Mouse (Mus musculus) monocyte, adult 2 months (primary cell): ENCODE data around the gene Camsap2.

Experiments
- DNase-seq, 2 experiments: peaks; one replicate each; pipeline ENCODE4 v3.0.0; 2022; ENCODE audit warnings: low spot score in 2 of 2, low read depth in 1 of 2

Gene Camsap2

GRCm38 (mm10) chr1:136225846-136226245 is 120.1 kb downstream of the Camsap2 start:
- DNase-seq, result no peak

GRCm38 (mm10) chr1:136223758-136224342 is 122.1 kb downstream of the Camsap2 start:
- no peak for DNase-seq

DNA sequence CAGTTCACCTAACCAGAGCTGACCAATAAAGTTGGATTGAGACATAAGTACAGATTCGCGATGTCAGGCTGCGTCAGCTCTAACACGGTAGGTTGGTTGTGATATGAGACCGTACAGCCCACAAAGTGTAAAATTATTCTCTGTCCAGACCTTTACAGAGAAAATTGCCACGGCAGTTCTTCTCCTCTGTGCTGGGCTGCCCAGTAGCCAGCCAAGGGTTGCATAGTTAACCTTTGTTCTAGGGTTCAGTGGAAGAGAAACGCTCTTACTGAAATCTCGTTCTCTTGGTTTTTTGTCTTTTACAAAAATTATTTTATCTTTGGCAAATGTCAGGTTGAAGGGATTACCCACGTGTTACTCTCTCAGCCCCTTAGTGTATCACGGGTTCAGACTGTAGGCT is 123.5 kb downstream of the Camsap2 start:
- no peak for DNase-seq

DNA sequence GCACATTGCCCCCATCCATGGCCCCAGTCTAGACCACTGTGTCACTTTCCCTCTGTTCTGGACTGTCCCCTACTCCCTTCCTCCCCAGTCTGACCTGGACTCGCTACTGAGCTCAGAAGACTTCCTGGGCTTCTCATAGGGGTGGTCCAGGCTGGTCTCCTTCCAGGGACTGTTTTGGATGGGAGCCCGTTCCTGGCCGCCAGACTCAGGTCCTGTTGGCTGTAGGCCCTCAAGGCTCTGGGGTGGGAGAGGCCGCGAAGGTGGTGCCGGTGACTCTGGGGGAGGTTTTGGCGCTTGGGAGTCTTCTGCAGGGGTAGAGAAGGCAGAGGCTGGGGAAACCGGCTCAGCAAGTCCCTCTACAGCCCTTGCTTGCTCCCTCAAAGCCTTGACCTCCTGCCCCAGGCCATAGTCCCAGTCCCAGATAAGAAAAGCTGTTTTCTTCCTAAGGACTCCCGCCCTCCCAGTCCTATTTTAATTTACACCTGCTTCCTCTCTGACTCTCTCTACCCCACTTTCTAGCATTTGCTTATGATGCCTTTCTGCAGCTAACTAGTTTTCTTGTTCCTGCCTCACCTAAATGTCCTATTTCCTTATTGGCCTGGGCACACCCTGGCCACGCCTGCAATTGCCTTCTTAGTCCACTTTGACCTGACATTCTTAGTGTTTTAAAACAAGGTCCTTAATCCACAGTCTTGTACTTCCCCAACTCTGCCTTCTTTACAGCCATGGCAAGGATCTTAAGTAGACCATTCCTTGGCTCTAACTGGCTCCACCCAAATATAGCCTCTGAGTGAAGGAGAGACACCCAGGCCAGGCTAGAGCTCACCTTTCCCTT is 125.7 kb downstream of the Camsap2 start:
- DNase-seq, result no peak
